Mouse (Mus musculus) adrenal gland (tissue): ENCODE data around the gene Gm4340.
"Not testable (repeated sequence)": the region's sequence is repeated elsewhere in the genome, so short reads cannot be mapped to it uniquely, and the experiment has no call there.

ENCODE experiments used
- intact Hi-C: fragments of 180-260 bp; cut with DNase I; formaldehyde crosslinking; loops from one replicate; pipeline ENCODE4 v1.15.1; 2025
- long read RNA-seq, 2 experiments: library from polyadenylated mRNA; unstranded; transcript quantifications; one replicate each; pipeline ENCODE4 v2.0.0; 2020; ENCODE audit warnings: borderline replicate concordance in 1 of 2; ENCODE audit not compliant: insufficient replicate concordance in 1 of 2

The Gm4340 gene
- long read RNA-seq, experiment 1 = 0 reads
- long read RNA-seq, experiment 2 = 0 reads

DNA sequence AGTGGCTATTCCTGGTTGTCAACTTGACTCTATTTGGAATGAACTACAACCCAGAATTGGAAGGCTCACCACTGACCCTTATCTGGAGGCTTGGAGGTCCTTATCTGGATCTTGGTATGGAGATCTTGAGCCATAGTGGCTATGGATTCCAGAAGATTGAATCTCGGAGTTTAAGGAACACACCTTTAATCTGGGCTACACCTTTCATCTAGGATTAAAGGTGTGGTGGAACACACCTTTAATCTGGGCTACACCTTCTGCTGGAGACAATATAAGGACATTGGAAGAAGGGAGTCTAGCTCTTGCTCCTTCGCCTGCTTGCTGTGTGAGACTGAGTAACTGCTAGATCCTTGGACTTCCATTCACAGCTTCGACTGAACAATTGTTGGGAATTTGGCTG, at the start of gene Gm4340:
Gene Gm4340, plus strand, starts transcription at position 301 of the 400 bp plus-strand sequence.
- intact Hi-C loops = not testable (repeated sequence)

DNA sequence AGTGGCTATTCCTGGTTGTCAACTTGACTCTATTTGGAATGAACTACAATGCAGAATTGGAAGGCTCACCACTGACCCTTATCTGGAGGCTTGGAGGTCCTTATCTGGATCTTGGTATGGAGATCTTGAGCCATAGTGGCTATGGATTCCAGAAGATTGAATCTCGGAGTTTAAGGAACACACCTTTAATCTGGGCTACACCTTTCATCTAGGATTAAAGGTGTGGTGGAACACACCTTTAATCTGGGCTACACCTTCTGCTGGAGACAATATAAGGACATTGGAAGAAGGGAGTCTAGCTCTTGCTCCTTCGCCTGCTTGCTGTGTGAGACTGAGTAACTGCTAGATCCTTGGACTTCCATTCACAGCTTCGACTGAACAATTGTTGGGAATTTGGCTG, 42.6 kb upstream of the Gm4340 start, which contains the start of gene Gm6763:
Gene Gm6763, plus strand, starts transcription at position 301 of the 400 bp plus-strand sequence.
- intact Hi-C loops = not testable (repeated sequence)

DNA sequence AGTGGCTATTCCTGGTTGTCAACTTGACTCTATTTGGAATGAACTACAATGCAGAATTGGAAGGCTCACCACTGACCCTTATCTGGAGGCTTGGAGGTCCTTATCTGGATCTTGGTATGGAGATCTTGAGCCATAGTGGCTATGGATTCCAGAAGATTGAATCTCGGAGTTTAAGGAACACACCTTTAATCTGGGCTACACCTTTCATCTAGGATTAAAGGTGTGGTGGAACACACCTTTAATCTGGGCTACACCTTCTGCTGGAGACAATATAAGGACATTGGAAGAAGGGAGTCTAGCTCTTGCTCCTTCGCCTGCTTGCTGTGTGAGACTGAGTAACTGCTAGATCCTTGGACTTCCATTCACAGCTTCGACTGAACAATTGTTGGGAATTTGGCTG, 34.1 kb upstream of the Gm4340 start, which contains the start of gene Gm8764:
Gene Gm8764, plus strand, starts transcription at position 301 of the 400 bp plus-strand sequence.
- intact Hi-C loops = not testable (repeated sequence)

DNA sequence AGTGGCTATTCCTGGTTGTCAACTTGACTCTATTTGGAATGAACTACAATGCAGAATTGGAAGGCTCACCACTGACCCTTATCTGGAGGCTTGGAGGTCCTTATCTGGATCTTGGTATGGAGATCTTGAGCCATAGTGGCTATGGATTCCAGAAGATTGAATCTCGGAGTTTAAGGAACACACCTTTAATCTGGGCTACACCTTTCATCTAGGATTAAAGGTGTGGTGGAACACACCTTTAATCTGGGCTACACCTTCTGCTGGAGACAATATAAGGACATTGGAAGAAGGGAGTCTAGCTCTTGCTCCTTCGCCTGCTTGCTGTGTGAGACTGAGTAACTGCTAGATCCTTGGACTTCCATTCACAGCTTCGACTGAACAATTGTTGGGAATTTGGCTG, 25.6 kb upstream of the Gm4340 start, which contains the start of gene Gm21304:
Gene Gm21304, plus strand, starts transcription at position 301 of the 400 bp plus-strand sequence.
- intact Hi-C loops = not testable (repeated sequence)

DNA sequence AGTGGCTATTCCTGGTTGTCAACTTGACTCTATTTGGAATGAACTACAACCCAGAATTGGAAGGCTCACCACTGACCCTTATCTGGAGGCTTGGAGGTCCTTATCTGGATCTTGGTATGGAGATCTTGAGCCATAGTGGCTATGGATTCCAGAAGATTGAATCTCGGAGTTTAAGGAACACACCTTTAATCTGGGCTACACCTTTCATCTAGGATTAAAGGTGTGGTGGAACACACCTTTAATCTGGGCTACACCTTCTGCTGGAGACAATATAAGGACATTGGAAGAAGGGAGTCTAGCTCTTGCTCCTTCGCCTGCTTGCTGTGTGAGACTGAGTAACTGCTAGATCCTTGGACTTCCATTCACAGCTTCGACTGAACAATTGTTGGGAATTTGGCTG, 17.1 kb upstream of the Gm4340 start, which contains the start of gene Gm21312:
Gene Gm21312, plus strand, starts transcription at position 301 of the 400 bp plus-strand sequence.
- intact Hi-C loops = not testable (repeated sequence)

DNA sequence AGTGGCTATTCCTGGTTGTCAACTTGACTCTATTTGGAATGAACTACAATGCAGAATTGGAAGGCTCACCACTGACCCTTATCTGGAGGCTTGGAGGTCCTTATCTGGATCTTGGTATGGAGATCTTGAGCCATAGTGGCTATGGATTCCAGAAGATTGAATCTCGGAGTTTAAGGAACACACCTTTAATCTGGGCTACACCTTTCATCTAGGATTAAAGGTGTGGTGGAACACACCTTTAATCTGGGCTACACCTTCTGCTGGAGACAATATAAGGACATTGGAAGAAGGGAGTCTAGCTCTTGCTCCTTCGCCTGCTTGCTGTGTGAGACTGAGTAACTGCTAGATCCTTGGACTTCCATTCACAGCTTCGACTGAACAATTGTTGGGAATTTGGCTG, 8.6 kb upstream of the Gm4340 start, which contains the start of gene Gm20765:
Gene Gm20765, plus strand, starts transcription at position 301 of the 400 bp plus-strand sequence.
- intact Hi-C loops = not testable (repeated sequence)

DNA sequence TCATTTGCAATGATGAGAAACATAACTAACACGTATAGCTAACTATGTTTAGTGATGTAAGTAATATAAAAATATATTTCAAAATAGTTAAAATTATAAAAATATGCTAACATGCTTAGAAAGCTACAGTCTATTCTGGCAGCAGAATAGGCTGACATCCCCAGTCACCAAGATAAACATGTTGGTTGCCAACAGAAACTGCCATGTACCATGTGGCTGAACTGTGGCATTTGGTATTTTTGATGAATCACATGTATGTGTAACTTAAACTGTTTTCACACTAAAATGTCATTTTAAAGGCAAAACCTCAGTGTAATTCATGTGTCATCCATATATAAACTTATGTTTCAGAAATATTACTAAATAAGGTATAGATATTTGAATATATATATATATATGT, 15.8 kb downstream of the Gm4340 start:
- intact Hi-C loops = no loop called here

DNA sequence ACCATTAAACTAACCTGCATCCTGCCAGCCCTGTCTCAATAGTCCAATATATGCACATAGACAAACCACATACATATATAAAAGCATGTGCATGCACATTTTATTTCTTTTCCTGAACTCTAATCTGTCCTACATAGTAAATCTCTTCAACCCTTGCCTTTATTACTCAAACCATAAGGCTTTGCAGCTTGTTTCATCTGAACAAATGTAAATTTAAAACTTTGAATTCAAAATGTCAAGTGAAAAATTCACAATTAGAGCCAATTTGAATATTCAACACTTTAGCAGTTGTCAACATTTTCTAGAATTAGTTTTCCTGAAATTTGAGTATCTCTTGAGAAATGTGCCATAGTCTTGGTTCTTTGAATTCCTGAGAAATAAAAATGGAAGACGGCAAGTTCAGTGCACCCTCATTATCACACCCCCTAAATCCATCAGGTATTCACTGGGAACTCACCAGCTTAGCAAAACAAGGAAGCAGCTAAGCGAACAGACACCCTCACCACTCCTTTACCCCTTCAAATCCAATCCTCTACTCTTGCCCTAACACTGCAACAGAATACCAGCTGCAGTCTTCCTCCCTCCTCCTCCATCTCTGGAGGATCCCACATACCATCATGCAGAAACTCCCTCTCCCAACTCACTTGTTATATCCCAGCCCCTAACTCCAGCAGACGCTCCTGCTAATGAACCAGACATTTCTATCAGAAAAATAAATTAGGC, 16.6 kb downstream of the Gm4340 start:
- intact Hi-C loops = no loop called here

DNA sequence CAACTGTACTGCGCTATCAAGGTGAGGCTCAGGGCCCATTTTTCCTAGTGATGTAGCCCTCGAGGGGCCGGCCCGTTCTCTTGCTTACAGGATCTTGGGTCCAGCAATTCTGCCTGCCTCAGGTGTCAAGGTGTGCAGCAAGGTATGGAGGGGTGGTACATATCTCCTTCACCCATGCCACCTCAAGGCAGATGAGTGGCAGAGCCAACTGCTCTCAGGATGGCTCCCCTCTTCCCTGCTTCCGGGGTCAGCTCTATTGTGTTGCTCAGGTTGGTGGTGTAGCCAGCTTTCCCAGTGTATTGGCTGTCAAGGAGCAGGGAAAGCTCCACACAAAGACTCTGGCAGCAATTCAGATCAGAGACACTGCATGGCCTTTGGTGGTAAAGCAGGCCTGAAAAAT, 20.7 kb downstream of the Gm4340 start:
- intact Hi-C loops = no loop called here

DNA sequence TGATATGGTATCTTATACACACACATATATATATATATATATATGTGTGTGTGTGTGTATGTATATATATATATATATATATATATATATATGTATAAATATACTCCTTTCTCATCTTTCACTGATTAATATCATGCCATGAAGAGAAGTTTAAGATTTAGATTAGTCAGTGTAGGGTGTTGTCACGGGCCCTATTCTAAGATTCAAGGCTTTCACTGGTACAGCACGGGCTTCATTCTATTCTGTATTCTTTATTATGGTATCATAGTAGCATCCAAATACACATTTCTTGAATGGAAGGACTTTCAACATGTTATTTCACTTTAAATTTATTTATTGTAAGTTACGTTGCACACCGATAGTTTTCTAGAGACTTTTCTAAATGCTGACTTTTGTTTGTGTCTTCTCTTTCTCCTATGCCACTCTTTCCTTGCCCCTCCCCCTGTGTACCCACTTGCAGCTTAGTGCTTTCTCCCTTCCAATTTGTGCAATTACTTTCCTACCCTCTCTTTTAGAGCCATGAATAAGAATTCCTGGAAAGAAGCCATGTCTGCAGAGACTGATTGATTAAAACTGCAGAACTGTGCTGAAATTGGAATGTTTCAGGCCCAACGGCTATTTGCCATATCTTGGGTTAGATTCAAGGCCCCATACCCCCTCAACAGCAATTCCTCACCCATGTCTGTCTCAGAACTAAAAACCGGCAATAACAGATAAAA, 26.6 kb downstream of the Gm4340 start:
- intact Hi-C loops = no loop called here
